Mouse (Mus musculus) heart, postnatal 0 days (tissue): ENCODE results near the gene Olfr1323.

Experiments used
- CTCF ChIP-seq: IDR thresholded peaks from 2 replicates; pipeline ENCODE4 v1.5.1; 2016; ENCODE audit warnings: antibody characterized with exemption, control low read depth, low read depth
- EP300 ChIP-seq: IDR thresholded peaks from 2 replicates; pipeline ENCODE4 v1.6.1; 2016; ENCODE audit warnings: antibody characterized with exemption, low read depth

- no peak for TF ChIP-seq CTCF
- no peak for TF ChIP-seq EP300
Observed at GRCm38 (mm10) chrX:50019259-50019658, at the start of gene Olfr1323.
